Mouse (Mus musculus): ENCODE data around the gene Selenof.

DNA sequence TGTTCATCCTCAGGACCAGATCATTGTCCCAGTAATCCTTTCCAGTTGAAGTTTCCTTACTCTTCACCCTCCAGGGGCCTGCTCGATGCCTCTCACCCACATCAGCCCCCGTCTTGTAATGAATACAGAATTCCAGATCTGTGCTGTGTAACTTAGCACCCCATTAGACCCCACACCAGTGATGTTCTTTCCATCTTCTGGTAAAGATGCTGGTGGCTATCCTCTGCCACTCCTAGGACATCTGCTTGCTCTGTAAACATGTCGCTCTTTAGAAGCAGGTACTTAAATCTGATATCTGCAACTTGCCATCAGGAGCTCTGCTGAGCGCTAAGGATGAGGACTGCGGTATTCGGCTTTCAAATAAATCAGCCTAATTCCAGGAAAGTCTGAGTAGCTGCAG, 44.2 kb downstream of the Selenof start:
- TF ChIP-seq POLR2A (IDR thresholded peaks at IDR 0.05; ENCODE audit: insufficient read length, low read depth) (no peak), POLR2AphosphoS2 (IDR thresholded peaks at IDR 0.05; ENCODE audit: insufficient read length, low read depth) (no peak), CEBPB (IDR thresholded peaks at IDR 0.05; ENCODE audit: insufficient read depth, poor library complexity, severe bottlenecking) (no peak), USF1 (IDR thresholded peaks at IDR 0.05; ENCODE audit: low read depth) (no peak)
